In genomic region chr8:116946268-116946838, GRCm38 (mm10) we compare ENCODE assay signal across 8 mouse cellular contexts. TPM values are rescaled to one million over a fixed set of nuclear protein-coding genes. Genes with fewer than 3 reads are reported as not detected.
DNase-seq lines count a peak whose midpoint lies in the region; ATAC-seq lines count a peak whose summit lies in the region.

No protein-coding gene starts in this region.

- H3K4me1 ChIP-seq in erythroblast, embryonic 14.5 days (ENCODE audit: control insufficient read depth) = peaks cover 56% of the 10 kb centered on the region

- H3K27me3 ChIP-seq in erythroblast, embryonic 14.5 days (ENCODE audit: control insufficient read depth) = no peaks in the 10 kb centered on the region

- DNase-seq in CD4-positive, CD25-positive, alpha-beta regulatory T cell, adult 2 months (ENCODE audit: low read depth, low spot score) = peak; percentile 71
- peak; percentile 62 to 67 for DNase-seq in heart, adult 9 months (ENCODE audit: low spot score in 2 of 2)
- peak; percentile 34 for DNase-seq in liver
- peak; percentile 57 to 73 for DNase-seq in right cerebral cortex, postnatal 36 days (ENCODE audit: low spot score in 2 of 2)
- no peak for DNase-seq in cerebellum, adult 8-10 months
- no peak for DNase-seq in c-Kit-positive CD71-positive TER-119-positive erythroid progenitor cells, embryonic 14.5 days (ENCODE audit: low spot score)

- no peak for ATAC-seq in erythroblast, adult 5-6 weeks (replicated peaks; ENCODE audit: low FRiP score, poor library complexity, severe bottlenecking)

- H3K9me3 ChIP-seq in erythroblast, embryonic 14.5 days (ENCODE audit: control insufficient read depth, low read length) = no peaks in the 10 kb centered on the region

- H3K4me3 ChIP-seq in erythroblast, embryonic 14.5 days (replicated peaks) = peak overlapping the region; percentile 51

- peaks cover 6% of the 10 kb centered on the region for H3K36me3 ChIP-seq in erythroblast, embryonic 14.5 days (ENCODE audit: control insufficient read depth)

RNA-seq across cellular contexts. Expression of gene Atmin, which starts 3.2 kb away (rescaled TPM):
- 0.05 and 0.16 TPM in 2 replicates for polyA plus RNA-seq in erythroblast, embryonic 14.5 days (2012)
- total RNA-seq in erythroblast, adult 5-6 weeks (2015; ENCODE audit: low replicate concordance) = 3.3 and 5.0 TPM in 2 replicates
- 2.8 and 3.9 TPM in 2 replicates for total RNA-seq in erythroblast, adult 5-6 weeks (2017; ENCODE audit: low replicate concordance)

RNA-seq across cellular contexts. Expression of gene Cenpn, which starts 24.8 kb away (rescaled TPM):
- polyA plus RNA-seq in erythroblast, embryonic 14.5 days (2012) = 1.7 and 2.6 TPM in 2 replicates
- total RNA-seq in erythroblast, adult 5-6 weeks (2015; ENCODE audit: low replicate concordance) = 14.2 and 14.6 TPM in 2 replicates
- total RNA-seq in erythroblast, adult 5-6 weeks (2017; ENCODE audit: low replicate concordance) = 11.0 and 11.9 TPM in 2 replicates

RNA-seq across cellular contexts. Expression of gene Cmc2, which starts 25.1 kb away (rescaled TPM):
- 12.0 and 20.2 TPM in 2 replicates for polyA plus RNA-seq in erythroblast, embryonic 14.5 days (2012)
- 12.5 and 20.0 TPM in 2 replicates for total RNA-seq in erythroblast, adult 5-6 weeks (2015; ENCODE audit: low replicate concordance)
- 26.9 and 35.7 TPM in 2 replicates for total RNA-seq in erythroblast, adult 5-6 weeks (2017; ENCODE audit: low replicate concordance)

RNA-seq across cellular contexts. Expression of gene 1700030J22Rik, which starts 32.4 kb away (rescaled TPM):
- 0.36 and 0.62 TPM in 2 replicates for polyA plus RNA-seq in erythroblast, embryonic 14.5 days (2012)
- total RNA-seq in erythroblast, adult 5-6 weeks (2015; ENCODE audit: low replicate concordance) = not detected in 2 replicates
- not detected in 2 replicates for total RNA-seq in erythroblast, adult 5-6 weeks (2017; ENCODE audit: low replicate concordance)

RNA-seq across cellular contexts. Expression of gene Gcsh, which starts 47.0 kb away (rescaled TPM):
- polyA plus RNA-seq in erythroblast, embryonic 14.5 days (2012) = 0.04 and 0.10 TPM in 2 replicates
- 9.8 and 19.0 TPM in 2 replicates for total RNA-seq in erythroblast, adult 5-6 weeks (2015; ENCODE audit: low replicate concordance)
- 9.8 and 11.2 TPM in 2 replicates for total RNA-seq in erythroblast, adult 5-6 weeks (2017; ENCODE audit: low replicate concordance)

Comparison
In these comparisons a context has a peak if more than half of its experiments do, and no peak if none do; other contexts are left out.
1. DNase-seq: peak in CD4-positive, CD25-positive, alpha-beta regulatory T cell, adult 2 months (single experiment), heart, adult 9 months (2 of 2), liver (single experiment) and right cerebral cortex, postnatal 36 days (2 of 2); none in cerebellum, adult 8-10 months (single experiment) and c-Kit-positive CD71-positive TER-119-positive erythroid progenitor cells, embryonic 14.5 days (single experiment).